ENCODE assay signal across 8 mouse cellular contexts in the genomic region with DNA sequence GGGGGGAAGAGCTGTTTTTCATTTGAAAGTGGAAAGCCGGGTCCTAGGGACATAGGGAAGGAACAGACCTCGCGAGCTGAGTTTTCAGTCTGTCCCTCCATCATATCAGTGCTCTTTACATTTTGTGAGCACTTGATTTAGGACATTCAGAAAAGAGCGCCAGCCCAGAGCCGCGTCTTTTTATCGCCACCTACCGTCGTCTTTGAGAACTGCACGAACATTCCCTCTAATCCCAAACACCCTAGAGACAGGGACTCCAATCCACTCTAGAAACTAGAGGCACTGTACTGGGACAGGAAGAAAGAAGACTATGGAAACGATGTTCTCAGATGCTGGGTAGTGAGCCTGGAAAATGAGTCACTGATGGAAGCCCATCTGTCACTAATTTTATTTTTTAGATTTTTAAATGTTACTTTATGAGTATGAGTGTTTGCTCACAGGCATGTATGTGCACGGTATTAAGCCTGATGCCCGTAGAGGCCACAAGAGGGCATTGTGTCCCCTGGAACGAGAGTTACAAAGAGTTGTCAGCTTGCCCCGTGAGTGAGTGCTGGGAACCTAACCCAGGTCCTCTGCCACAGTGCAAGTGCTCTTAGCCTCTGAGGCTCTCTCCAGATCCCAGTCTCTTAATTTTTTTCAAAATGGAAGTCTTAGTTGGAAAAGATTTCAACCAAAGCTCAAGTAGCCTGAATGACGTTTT. TPM values are rescaled to one million over a fixed set of nuclear protein-coding genes. Genes with fewer than 3 reads are reported as not detected.
DNase-seq lines count a peak whose midpoint lies in the region; ATAC-seq and TF ChIP-seq lines count a peak whose summit lies in the region.

No protein-coding gene starts in this region.

- intact Hi-C loops in left cerebral cortex, postnatal 36 days (cut with DNase I): loop anchor here (2.0 to 10.0 kb wide), 3 partner anchors 124 to 444 kb away; a partner anchor contains a TSS

- 0 out of 2 replicates have a peak, but pooled peaks have one; percentile 56 for ATAC-seq in hindbrain, postnatal 0 days
- ATAC-seq in midbrain, embryonic 16.5 days: peak; percentile 45; the same call in 1 of the 2 replicates

- H3K4me3 ChIP-seq in hindbrain, postnatal 0 days (ENCODE audit: low read length): no peak overlapping the region
- H3K4me3 ChIP-seq in midbrain, embryonic 16.5 days (ENCODE audit: low read depth, low read length): no peak overlapping the region

- TF ChIP-seq CTCF in hindbrain, postnatal 0 days (IDR thresholded peaks at IDR 0.05; ENCODE audit: low read depth): peak; percentile 90

- H3K27ac ChIP-seq in hindbrain, postnatal 0 days: no peak overlapping the region
- H3K27ac ChIP-seq in midbrain, embryonic 16.5 days (ENCODE audit: low read length): no peak overlapping the region

- no peaks in the 10 kb centered on the region for H3K4me1 ChIP-seq in hindbrain, postnatal 0 days (ENCODE audit: insufficient read depth, low read length)
- 0 out of 2 replicates have a peak, but pooled peaks cover 2% of the 10 kb centered on the region for H3K4me1 ChIP-seq in midbrain, embryonic 16.5 days (ENCODE audit: control insufficient read depth, insufficient read depth, low read length)

- peak overlapping the region; percentile 17; the same call in 1 of the 2 replicates for H3K4me2 ChIP-seq in hindbrain, postnatal 0 days (ENCODE audit: low read depth, low read length)
- H3K4me2 ChIP-seq in midbrain, embryonic 16.5 days (ENCODE audit: low read length): peak overlapping the region; percentile 31

- H3K27me3 ChIP-seq in hindbrain, postnatal 0 days (ENCODE audit: insufficient read depth, low read length): no peaks in the 10 kb centered on the region
- H3K27me3 ChIP-seq in midbrain, embryonic 16.5 days (ENCODE audit: control insufficient read depth, insufficient read depth, low read depth, low read length): no peaks in the 10 kb centered on the region; the same call in 1 of the 2 replicates
- no peaks in the 10 kb centered on the region for H3K27me3 ChIP-seq in splenic B cell, adult 2 months (ENCODE audit: control insufficient read depth, insufficient read depth, low read length, poor library complexity, severe bottlenecking)

- H3K9ac ChIP-seq in hindbrain, postnatal 0 days (replicated peaks; ENCODE audit: low read length): no peak overlapping the region
- H3K9ac ChIP-seq in midbrain, embryonic 16.5 days (ENCODE audit: low read depth, low read length): no peak overlapping the region

- WGBS in hindbrain, postnatal 0 days: 25% methylated on average over 16 of the region's 16 CpGs
- WGBS in midbrain, embryonic 16.5 days: 23% methylated on average over 16 of the region's 16 CpGs

- peak; percentile 73 for DNase-seq in urinary bladder, postnatal 14 days (ENCODE audit: low spot score)
- no peak for DNase-seq in urinary bladder, adult 2 months (ENCODE audit: low spot score)
- peak; percentile 51 for DNase-seq in cerebellum, adult 9-11 months
- peak; percentile 71 for DNase-seq in frontal cortex, postnatal 25 days (ENCODE audit: low spot score in 2 of 2)
- peak; percentile 86 for DNase-seq in hindbrain, postnatal 0 days (ENCODE audit: low spot score)
- DNase-seq in left cerebral cortex, postnatal 36 days (ENCODE audit: low spot score in 2 of 2): peak; percentile 39 to 51
- DNase-seq in splenic B cell, adult 2 months (ENCODE audit: low read depth, low spot score): peak; percentile 66

- no peaks in the 10 kb centered on the region for H3K9me3 ChIP-seq in hindbrain, postnatal 0 days (ENCODE audit: low read length)
- H3K9me3 ChIP-seq in midbrain, embryonic 16.5 days (replicated peaks; ENCODE audit: control insufficient read depth, low read length, poor library complexity, severe bottlenecking): no peaks in the 10 kb centered on the region

- H3K36me3 ChIP-seq in hindbrain, postnatal 0 days (ENCODE audit: insufficient read depth, low read length): no peaks in the 10 kb centered on the region
- no peaks in the 10 kb centered on the region for H3K36me3 ChIP-seq in midbrain, embryonic 16.5 days (ENCODE audit: control insufficient read depth, insufficient read depth, low read length)
- H3K36me3 ChIP-seq in splenic B cell, adult 2 months (ENCODE audit: control insufficient read depth, insufficient read depth, low read length, poor library complexity, severe bottlenecking): no peaks in the 10 kb centered on the region

RNA-seq across cellular contexts. Expression of a gene that starts 11.9 kb away (rescaled TPM):
- polyA plus RNA-seq in urinary bladder, adult 2 months (2012; rRNA removed): 200 and 236 TPM in 2 replicates
- total RNA-seq in hindbrain, postnatal 0 days (2014; rRNA removed): 74.2 and 124 TPM in 2 replicates
- polyA plus RNA-seq in hindbrain, postnatal 0 days (2015; fragmentation: Nextera tagmentation; extraction: Ambion mirVana): 526 and 544 TPM in 2 replicates
- 100 to 1,000 TPM; 159 to 195 TPM for total RNA-seq in left cerebral cortex, postnatal 36 days (2021)
- 500 and 511 TPM in 2 replicates for polyA plus RNA-seq in midbrain, embryonic 16.5 days (2015; fragmentation: Nextera tagmentation; extraction: Ambion mirVana)

RNA-seq across cellular contexts. Expression of a gene that starts 46.3 kb away (rescaled TPM):
- polyA plus RNA-seq in urinary bladder, adult 2 months (2012; rRNA removed): 25.2 and 26.6 TPM in 2 replicates
- total RNA-seq in hindbrain, postnatal 0 days (2014; rRNA removed): 6.2 and 6.5 TPM in 2 replicates
- 6.1 and 6.4 TPM in 2 replicates for polyA plus RNA-seq in hindbrain, postnatal 0 days (2015; fragmentation: Nextera tagmentation; extraction: Ambion mirVana)
- 1 to 10 TPM; 7.4 to 7.6 TPM for total RNA-seq in left cerebral cortex, postnatal 36 days (2021)
- 5.0 and 5.4 TPM in 2 replicates for polyA plus RNA-seq in midbrain, embryonic 16.5 days (2015; fragmentation: Nextera tagmentation; extraction: Ambion mirVana)
